19 mouse cellular contexts compared by ENCODE assay signal in genomic region chr14:74673584-74673983, GRCm38 (mm10). TPM values are rescaled to one million over a fixed set of nuclear protein-coding genes. Genes with fewer than 3 reads are reported as not detected.
A peak's percentile ranks its signal among the peaks of the same experiment; 100 is the strongest.
DNase-seq lines count a peak whose midpoint lies in the region; ATAC-seq and TF ChIP-seq lines count a peak whose summit lies in the region.
"Had no signal": no experiment of that assay in that cellular context is flagged by ENCODE, and none has a peak within 500 bp of the region (broad histone marks: within the 10 kb centered on the region; RNA-seq: fewer than 3 reads in every experiment).

No protein-coding gene starts in this region.

- H3K4me3 ChIP-seq in megakaryocyte, embryonic 14.5 days (replicated peaks), result peak overlapping the region; percentile 19
- H3K4me3 ChIP-seq in liver, embryonic 14.5 days (ENCODE audit: insufficient read depth in 1 of 2, low read depth in 2 of 2, low read length in 2 of 2), result no peak overlapping the region
- no peak overlapping the region for H3K4me3 ChIP-seq in limb, embryonic 10.5 days
- no peak overlapping the region for H3K4me3 ChIP-seq in hindbrain, embryonic 14.5 days (replicated peaks; ENCODE audit: low read length)
- H3K4me3 ChIP-seq: embryonic facial prominence, embryonic 13.5 days; heart, adult 2 months; hindbrain, embryonic 15.5 days; intestine, embryonic 15.5 days; limb, embryonic 13.5 days; lung, embryonic 15.5 days had no signal

- H3K27me3 ChIP-seq in megakaryocyte, embryonic 14.5 days (replicated peaks), result no peaks in the 10 kb centered on the region
- no peaks in the 10 kb centered on the region for H3K27me3 ChIP-seq in liver, embryonic 14.5 days (ENCODE audit: control insufficient read depth, insufficient read depth, low read length)
- no peaks in the 10 kb centered on the region for H3K27me3 ChIP-seq in limb, embryonic 10.5 days (ENCODE audit: low read depth, poor library complexity, severe bottlenecking)
- no peaks in the 10 kb centered on the region for H3K27me3 ChIP-seq in hindbrain, embryonic 14.5 days (ENCODE audit: control insufficient read depth, insufficient read depth, low read length)
- H3K27me3 ChIP-seq: embryonic facial prominence, embryonic 13.5 days; hindbrain, embryonic 15.5 days; intestine, embryonic 15.5 days; limb, embryonic 13.5 days; lung, embryonic 15.5 days had no signal

- WGBS in liver, embryonic 14.5 days (ENCODE audit: insufficient replicate concordance), result 7% methylated on average over 3 of the region's 3 CpGs
- 83% methylated on average over 3 of the region's 3 CpGs for WGBS in limb, embryonic 10.5 days
- 78% methylated on average over 3 of the region's 3 CpGs for WGBS in hindbrain, embryonic 14.5 days

- no peak for TF ChIP-seq CTCF in liver, embryonic 14.5 days (IDR thresholded peaks at IDR 0.05; ENCODE audit: low read depth)

- peaks cover 40% of the 10 kb centered on the region for H3K36me3 ChIP-seq in megakaryocyte, embryonic 14.5 days (replicated peaks; ENCODE audit: low read length)
- no peaks in the 10 kb centered on the region for H3K36me3 ChIP-seq in liver, embryonic 14.5 days (replicated peaks; ENCODE audit: control insufficient read depth, insufficient read depth, low read depth)
- H3K36me3 ChIP-seq in limb, embryonic 10.5 days, result no peaks in the 10 kb centered on the region
- no peaks in the 10 kb centered on the region for H3K36me3 ChIP-seq in hindbrain, embryonic 14.5 days (replicated peaks; ENCODE audit: control insufficient read depth, insufficient read depth)
- H3K36me3 ChIP-seq: embryonic facial prominence, embryonic 13.5 days; hindbrain, embryonic 15.5 days; intestine, embryonic 15.5 days; limb, embryonic 13.5 days; lung, embryonic 15.5 days had no signal

- peak; percentile 34 to 54 (median 53) for DNase-seq in liver, embryonic 14.5 days (ENCODE audit: low read depth in 3 of 3, low spot score in 3 of 3)
- DNase-seq in limb, embryonic 10.5 days (ENCODE audit: low spot score), result no peak
- no peak for DNase-seq in left cerebral cortex, adult 11 months (ENCODE audit: low spot score)
- no peak for DNase-seq in hindbrain, embryonic 14.5 days (ENCODE audit: low spot score)
- DNase-seq: adrenal gland, postnatal 14 days; cerebellum, adult 9-11 months; gastrocnemius, postnatal 14 days; heart, adult 2 months; lung, postnatal 4 days; midbrain, embryonic 14.5 days; thymus, postnatal 14 days had no signal

- no peak overlapping the region for H3K9ac ChIP-seq in liver, embryonic 14.5 days (replicated peaks)
- H3K9ac ChIP-seq in hindbrain, embryonic 14.5 days, result no peak overlapping the region
- H3K9ac ChIP-seq: embryonic facial prominence, embryonic 13.5 days; hindbrain, embryonic 15.5 days; intestine, embryonic 15.5 days; limb, embryonic 13.5 days; lung, embryonic 15.5 days had no signal

- TF ChIP-seq EP300 in liver, embryonic 14.5 days (IDR thresholded peaks at IDR 0.05; ENCODE audit: low read depth), result peak; percentile 85

- peaks cover 86% of the 10 kb centered on the region for H3K4me1 ChIP-seq in megakaryocyte, embryonic 14.5 days
- H3K4me1 ChIP-seq in liver, embryonic 14.5 days (replicated peaks; ENCODE audit: control insufficient read depth in 2 of 2, insufficient read depth in 2 of 2, low read length in 1 of 2), result peaks cover 15 to 30% of the 10 kb centered on the region in 2 experiments
- no peaks in the 10 kb centered on the region for H3K4me1 ChIP-seq in limb, embryonic 10.5 days
- no peaks in the 10 kb centered on the region for H3K4me1 ChIP-seq in hindbrain, embryonic 14.5 days (replicated peaks; ENCODE audit: control insufficient read depth, insufficient read depth, low read length)
- H3K4me1 ChIP-seq: embryonic facial prominence, embryonic 13.5 days; hindbrain, embryonic 15.5 days; limb, embryonic 13.5 days; lung, embryonic 15.5 days had no signal

- H3K9me3 ChIP-seq in megakaryocyte, embryonic 14.5 days, result no peaks in the 10 kb centered on the region
- no peaks in the 10 kb centered on the region for H3K9me3 ChIP-seq in liver, embryonic 14.5 days (ENCODE audit: control insufficient read depth, low read length)
- H3K9me3 ChIP-seq in limb, embryonic 10.5 days (replicated peaks), result no peaks in the 10 kb centered on the region
- H3K9me3 ChIP-seq in hindbrain, embryonic 14.5 days (ENCODE audit: control insufficient read depth, low read length), result no peaks in the 10 kb centered on the region
- H3K9me3 ChIP-seq: embryonic facial prominence, embryonic 13.5 days; hindbrain, embryonic 15.5 days; intestine, embryonic 15.5 days; limb, embryonic 13.5 days; lung, embryonic 15.5 days had no signal

- H3K4me2 ChIP-seq in liver, embryonic 14.5 days (ENCODE audit: low read depth), result peak overlapping the region; percentile 70
- no peak overlapping the region for H3K4me2 ChIP-seq in hindbrain, embryonic 14.5 days (replicated peaks)
- H3K4me2 ChIP-seq: embryonic facial prominence, embryonic 13.5 days; hindbrain, embryonic 15.5 days; intestine, embryonic 15.5 days; limb, embryonic 13.5 days; lung, embryonic 15.5 days had no signal

- no peak for ATAC-seq in megakaryocyte, adult 5-6 weeks (ENCODE audit: poor library complexity, severe bottlenecking)
- peak; percentile 50 for ATAC-seq in erythroblast, adult 5-6 weeks (replicated peaks; ENCODE audit: low FRiP score, poor library complexity, severe bottlenecking)
- ATAC-seq in liver, embryonic 14.5 days (ENCODE audit: insufficient read depth), result peak; percentile 77
- ATAC-seq in hindbrain, embryonic 14.5 days (ENCODE audit: low FRiP score), result no peak
- ATAC-seq: intestine, embryonic 15.5 days had no signal

- peak overlapping the region; percentile 67 for H3K27ac ChIP-seq in liver, embryonic 14.5 days
- H3K27ac ChIP-seq in limb, embryonic 10.5 days, result no peak overlapping the region
- no peak overlapping the region for H3K27ac ChIP-seq in hindbrain, embryonic 14.5 days
- H3K27ac ChIP-seq: embryonic facial prominence, embryonic 13.5 days; heart, adult 2 months; hindbrain, embryonic 15.5 days; intestine, embryonic 15.5 days; limb, embryonic 13.5 days; lung, embryonic 15.5 days had no signal

RNA-seq across cellular contexts. Expression of gene Htr2a, which starts 32.9 kb away (rescaled TPM):
- polyA plus RNA-seq in megakaryocyte, embryonic 14.5 days (2012; ENCODE audit: insufficient read depth, low replicate concordance), result 0.18 TPM in 1 of 2 replicates, not detected in the other
- 0.18 and 0.21 TPM in 2 replicates for total RNA-seq in megakaryocyte, adult 5-6 weeks (2015)
- not detected in 2 replicates for total RNA-seq in megakaryocyte, adult 5-6 weeks (2017)
- total RNA-seq in erythroblast, adult 5-6 weeks (2015; ENCODE audit: low replicate concordance), result not detected in 2 replicates
- total RNA-seq in erythroblast, adult 5-6 weeks (2017; ENCODE audit: low replicate concordance), result 0.09 and 0.42 TPM in 2 replicates
- polyA plus RNA-seq in liver, embryonic 14.5 days (2012; rRNA removed), result 0.16 and 0.23 TPM in 2 replicates
- 0.23 and 0.29 TPM in 2 replicates for polyA plus RNA-seq in liver, embryonic 14.5 days (2014; fragmentation: Nextera tagmentation; extraction: Ambion mirVana)
- 0.04 and 0.06 TPM in 2 replicates for polyA plus RNA-seq in limb, embryonic 10.5 days (2016; fragmentation: Nextera tagmentation; extraction: Ambion mirVana)
- 5.0 and 7.0 TPM in 2 replicates for polyA plus RNA-seq in hindbrain, embryonic 14.5 days (2014; fragmentation: Nextera tagmentation; extraction: Ambion mirVana)

RNA-seq across cellular contexts. Expression of gene Esd, which starts 58.5 kb away (rescaled TPM):
- 56.7 and 72.7 TPM in 2 replicates for polyA plus RNA-seq in megakaryocyte, embryonic 14.5 days (2012; ENCODE audit: insufficient read depth, low replicate concordance)
- total RNA-seq in megakaryocyte, adult 5-6 weeks (2015), result 298 and 331 TPM in 2 replicates
- total RNA-seq in megakaryocyte, adult 5-6 weeks (2017), result 258 and 294 TPM in 2 replicates
- 56.4 and 74.9 TPM in 2 replicates for total RNA-seq in erythroblast, adult 5-6 weeks (2015; ENCODE audit: low replicate concordance)
- 50.2 and 57.3 TPM in 2 replicates for total RNA-seq in erythroblast, adult 5-6 weeks (2017; ENCODE audit: low replicate concordance)
- 89.1 and 101 TPM in 2 replicates for polyA plus RNA-seq in liver, embryonic 14.5 days (2012; rRNA removed)
- polyA plus RNA-seq in liver, embryonic 14.5 days (2014; fragmentation: Nextera tagmentation; extraction: Ambion mirVana), result 220 and 227 TPM in 2 replicates
- polyA plus RNA-seq in limb, embryonic 10.5 days (2016; fragmentation: Nextera tagmentation; extraction: Ambion mirVana), result 309 and 315 TPM in 2 replicates
- 243 and 248 TPM in 2 replicates for polyA plus RNA-seq in hindbrain, embryonic 14.5 days (2014; fragmentation: Nextera tagmentation; extraction: Ambion mirVana)

Comparison
In these comparisons a context has a peak if more than half of its experiments do, and no peak if none do; other contexts are left out.
1. ATAC-seq: peak in erythroblast, adult 5-6 weeks (single experiment) and liver, embryonic 14.5 days (single experiment); none in megakaryocyte, adult 5-6 weeks (single experiment) and hindbrain, embryonic 14.5 days (single experiment).
2. DNase-seq: peak in liver, embryonic 14.5 days (3 of 3); none in limb, embryonic 10.5 days (single experiment), left cerebral cortex, adult 11 months (single experiment) and hindbrain, embryonic 14.5 days (single experiment).